Mouse (Mus musculus) hindbrain, embryonic 15.5 days (tissue): ENCODE measurements around the gene Ogfod2. TPM values are rescaled to one million over a fixed set of nuclear protein-coding genes. Genes with fewer than 3 reads are reported as not detected.

ENCODE experiments used
- ATAC-seq: fragments of 200-750 bp; cut with Nextera tagmentation; 2 replicates; pipeline ENCODE4 v1.8.0; 2017; ENCODE audit warnings: low read depth, moderate number of reproducible peaks, moderate TSS enrichment; ENCODE audit not compliant: low FRiP score
- H3K27ac ChIP-seq: fragments of 300-500 bp; sonication (generic); replicated peaks from 2 replicates; pipeline ENCODE4 v1.5.1; 2015; ENCODE audit warnings: mild to moderate bottlenecking, inconsistent platforms
- H3K27me3 ChIP-seq: fragments of 300-500 bp; sonication (generic); 2 replicates; pipeline ENCODE4 v1.6.1; 2015; ENCODE audit warnings: control low read depth, inconsistent platforms
- H3K36me3 ChIP-seq: fragments of 300-500 bp; sonication (generic); 2 replicates; pipeline ENCODE4 v1.6.1; 2015; ENCODE audit warnings: control low read depth, inconsistent platforms
- H3K4me1 ChIP-seq: fragments of 300-500 bp; sonication (generic); replicated peaks from 2 replicates; pipeline ENCODE4 v1.6.1; 2015; ENCODE audit warnings: control low read depth, inconsistent platforms
- H3K4me2 ChIP-seq: fragments of 300-500 bp; sonication (generic); 2 replicates; pipeline ENCODE4 v1.6.1; 2015; ENCODE audit warnings: moderate library complexity, mild to moderate bottlenecking, inconsistent platforms
- H3K4me3 ChIP-seq: fragments of 300-500 bp; sonication (generic); 2 replicates; pipeline ENCODE4 v1.5.1; 2015; ENCODE audit warnings: mild to moderate bottlenecking, inconsistent platforms
- H3K9ac ChIP-seq: fragments of 300-500 bp; sonication (generic); 2 replicates; pipeline ENCODE4 v1.6.1; 2015; ENCODE audit warnings: inconsistent platforms
- H3K9me3 ChIP-seq: fragments of 300-500 bp; sonication (generic); 2 replicates; pipeline ENCODE4 v1.6.1; 2016; ENCODE audit warnings: control low read depth, inconsistent platforms
- WGBS: fragments of 180-500 bp; shearing (Covaris S2); methylation state at CpG from one replicate; pipeline ENCODE4 v1.1.7; 2015; 5-methylcytosine and 5-hydroxymethylcytosine counted together
- polyA plus RNA-seq: library from polyadenylated mRNA; unstranded; fragments of >200 nt; fragmentation: Nextera tagmentation; extraction: Ambion mirVana; gene quantifications from 2 replicates; pipeline ENCODE4 v1.2.1, GENCODE M21; 2015

Ogfod2 gene
- polyA plus RNA-seq, 1 experiment from 2014 or later: 37.5 TPM

DNA sequence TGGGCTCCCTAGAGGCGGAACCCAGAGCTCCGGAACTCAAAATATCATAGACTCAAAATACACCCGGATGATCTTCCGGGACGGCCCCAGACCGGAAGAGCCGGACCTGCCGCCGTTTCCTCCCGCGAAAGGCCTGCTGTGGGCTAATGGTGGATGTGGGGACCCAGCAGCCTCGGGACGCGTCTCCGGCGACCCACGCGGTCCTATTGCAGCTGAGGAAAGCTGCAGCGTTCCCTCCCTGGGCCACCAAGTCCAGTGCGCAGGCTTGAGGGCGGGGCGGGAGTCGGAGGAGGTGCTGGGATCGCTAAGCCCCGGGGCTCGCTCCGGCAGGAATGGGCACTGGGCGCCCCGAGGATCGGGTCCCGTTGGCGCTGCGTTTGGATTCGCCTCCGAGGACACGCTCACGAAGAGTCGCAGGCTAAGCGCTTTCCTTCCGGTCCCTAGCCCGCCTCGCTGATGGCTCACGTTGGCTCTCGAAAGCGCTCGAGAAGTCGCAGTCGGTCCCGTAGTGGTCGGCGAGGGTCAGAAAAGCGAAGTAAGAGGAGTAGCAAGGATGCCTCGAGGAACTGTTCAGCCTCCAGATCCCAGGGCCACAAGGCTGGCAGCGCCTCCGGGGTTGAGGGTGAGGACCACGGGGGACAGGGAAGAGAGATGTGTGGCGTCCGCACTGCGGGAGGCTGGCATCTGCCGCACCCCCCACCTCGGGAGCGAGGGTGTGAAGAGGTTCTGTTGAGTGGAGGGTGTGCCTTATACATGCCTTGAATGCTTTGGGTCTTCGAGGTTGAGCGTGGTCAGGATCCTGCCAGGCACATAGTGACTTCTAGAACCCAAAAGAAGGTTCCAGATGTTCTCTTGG lies 4.1 kb downstream of the Ogfod2 start, which contains the start of gene Arl6ip4:
Gene Arl6ip4 (plus strand): TSS at position 100 of the 856 bp plus-strand sequence.
- Histone ChIP-seq H3K4me3 (peak within 1 kb of the TSS; percentile 91), H3K9me3 (no peaks in the 10 kb centered on the region), H3K4me2 (peak within 1 kb of the TSS; percentile 98), H3K27ac (peak within 1 kb of the TSS; percentile 86), H3K36me3 (peaks cover 25% of the 10 kb centered on the region), H3K27me3 (no peaks in the 10 kb centered on the region), H3K4me1 (peaks cover 46% of the 10 kb centered on the region), H3K9ac (peak within 1 kb of the TSS; percentile 91)
- ATAC-seq: peak; percentile 15
- WGBS: 1% methylated on average over 64 of the region's 64 CpGs

GRCm38 (mm10) chr5:124119204-124119603 lies 7.1 kb downstream of the Ogfod2 start:
- Histone ChIP-seq H3K4me3 (no peak overlapping the region), H3K4me2 (no peak overlapping the region), H3K27me3 (no peaks in the 10 kb centered on the region), H3K4me1 (peaks cover 28% of the 10 kb centered on the region), H3K36me3 (peaks cover 44% of the 10 kb centered on the region), H3K9me3 (no peaks in the 10 kb centered on the region), H3K9ac (no peak overlapping the region), H3K27ac (no peak overlapping the region)
- WGBS: 80% methylated on average over 5 of the region's 5 CpGs
- no peak for ATAC-seq

GRCm38 (mm10) chr5:124122357-124122756 lies 10.3 kb downstream of the Ogfod2 start:
- Histone ChIP-seq H3K27me3 (no peaks in the 10 kb centered on the region), H3K4me2 (no peak overlapping the region), H3K36me3 (peaks cover 49% of the 10 kb centered on the region), H3K4me1 (peaks cover 10% of the 10 kb centered on the region), H3K9ac (no peak overlapping the region), H3K27ac (no peak overlapping the region), H3K4me3 (no peak overlapping the region), H3K9me3 (no peaks in the 10 kb centered on the region)
- WGBS: 91% methylated on average over 18 of the region's 18 CpGs
- no peak for ATAC-seq

- H3K36me3 ChIP-seq: peaks cover 52% of the 10 kb centered on the region
- no peaks in the 10 kb centered on the region for H3K4me1 ChIP-seq
- H3K4me2 ChIP-seq: no peak overlapping the region
- ATAC-seq: no peak
- H3K9ac ChIP-seq: no peak overlapping the region
- WGBS: 93% methylated on average over 11 of the region's 11 CpGs
- H3K9me3 ChIP-seq: no peaks in the 10 kb centered on the region
- no peaks in the 10 kb centered on the region for H3K27me3 ChIP-seq
- no peak overlapping the region for H3K4me3 ChIP-seq
- no peak overlapping the region for H3K27ac ChIP-seq
These were observed 13.0 kb downstream of the Ogfod2 start for GRCm38 (mm10) chr5:124125093-124125492.

DNA sequence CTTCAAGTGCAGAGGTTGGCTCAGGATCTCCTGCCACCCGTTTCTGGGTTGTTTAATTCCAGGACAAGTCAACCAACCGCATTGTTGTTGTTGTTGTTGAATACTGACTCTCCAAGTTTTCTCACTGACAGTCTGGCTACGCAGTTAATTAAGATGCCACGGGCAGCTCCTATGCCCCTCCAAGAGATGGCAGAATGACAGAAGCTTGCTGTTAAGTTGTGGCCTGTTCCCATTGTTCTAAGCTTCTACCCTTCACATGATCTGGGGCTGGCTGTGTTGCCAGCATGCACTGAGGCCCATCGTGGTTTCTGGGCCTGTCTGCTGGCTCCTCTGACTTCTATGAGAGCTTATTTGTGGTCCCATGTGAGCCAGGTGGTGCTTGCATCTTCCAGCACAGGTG lies 22.2 kb downstream of the Ogfod2 start:
- Histone ChIP-seq H3K4me1 (peaks cover 10% of the 10 kb centered on the region; the same call in 1 of the 2 replicates), H3K9ac (no peak overlapping the region), H3K36me3 (peaks cover 26% of the 10 kb centered on the region; the same call in 1 of the 2 replicates), H3K4me3 (no peak overlapping the region), H3K27ac (no peak overlapping the region), H3K27me3 (no peaks in the 10 kb centered on the region), H3K9me3 (no peaks in the 10 kb centered on the region), H3K4me2 (no peak overlapping the region)
- 78% methylated on average over 5 of the region's 5 CpGs for WGBS
- ATAC-seq: no peak

GRCm38 (mm10) chr5:124138066-124138465 lies 26.0 kb downstream of the Ogfod2 start:
- Histone ChIP-seq H3K27ac (no peak overlapping the region), H3K4me1 (peaks cover 10% of the 10 kb centered on the region; the same call in 1 of the 2 replicates), H3K36me3 (peaks cover 35% of the 10 kb centered on the region), H3K27me3 (no peaks in the 10 kb centered on the region), H3K4me2 (no peak overlapping the region), H3K9ac (no peak overlapping the region), H3K9me3 (no peaks in the 10 kb centered on the region), H3K4me3 (no peak overlapping the region)
- 0 out of 2 replicates have a peak, but pooled peaks have one; percentile 51 for ATAC-seq
- WGBS: 56% methylated on average over 7 of the region's 7 CpGs

DNA sequence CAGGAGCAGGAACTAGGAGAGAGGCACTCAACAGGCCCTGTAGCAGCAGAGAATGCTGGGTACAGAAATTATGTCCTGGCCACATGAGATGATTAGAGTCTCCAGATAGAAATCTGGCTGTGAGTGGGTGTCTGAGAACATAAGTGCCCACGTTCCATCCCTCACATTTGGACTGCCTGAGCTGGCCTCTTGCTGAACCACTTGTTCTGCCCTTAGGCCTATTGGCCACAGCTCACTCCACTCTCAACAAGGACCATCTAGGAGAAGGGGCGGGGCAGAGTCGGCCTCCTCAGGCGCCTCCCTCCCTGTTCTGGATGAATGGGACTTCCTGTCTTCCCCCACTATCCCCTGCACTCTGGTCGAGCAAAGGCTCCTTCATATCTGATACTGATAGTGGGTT lies 36.9 kb downstream of the Ogfod2 start:
- H3K4me2 ChIP-seq: no peak overlapping the region
- H3K36me3 ChIP-seq: no peaks in the 10 kb centered on the region

DNA sequence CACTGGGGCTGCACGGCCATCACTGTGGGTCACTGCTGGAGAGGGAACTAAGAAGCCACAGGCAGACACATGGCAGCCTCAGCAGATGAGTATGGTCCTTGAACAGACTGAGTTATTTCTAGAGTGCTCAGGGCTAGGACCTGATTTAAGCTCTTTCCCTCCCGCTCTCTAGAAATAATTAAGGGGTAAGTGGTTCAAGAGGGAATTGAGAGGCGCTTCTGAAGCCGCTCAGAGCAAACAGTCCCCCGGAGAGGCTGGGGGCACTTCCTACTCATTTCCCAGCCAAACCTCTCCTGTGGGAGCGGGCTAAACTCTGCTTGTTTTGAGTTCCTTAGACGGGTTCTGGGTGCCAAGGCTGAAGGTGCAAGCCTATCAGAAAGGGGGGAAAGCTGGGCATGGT lies 38.8 kb downstream of the Ogfod2 start:
- H3K4me1 ChIP-seq: no peaks in the 10 kb centered on the region
- no peak for ATAC-seq
- H3K9me3 ChIP-seq: no peaks in the 10 kb centered on the region
- H3K9ac ChIP-seq: no peak overlapping the region
- 88% methylated on average over 7 of the region's 7 CpGs for WGBS
- H3K4me2 ChIP-seq: no peak overlapping the region
- H3K27me3 ChIP-seq: no peaks in the 10 kb centered on the region
- H3K4me3 ChIP-seq: no peak overlapping the region
- H3K36me3 ChIP-seq: no peaks in the 10 kb centered on the region
- H3K27ac ChIP-seq: no peak overlapping the region

More for the DNA sequence above, 36.9 kb downstream of the Ogfod2 start:
- Histone ChIP-seq H3K9ac (no peak overlapping the region), H3K9me3 (no peaks in the 10 kb centered on the region), H3K4me1 (no peaks in the 10 kb centered on the region), H3K27ac (no peak overlapping the region), H3K4me3 (no peak overlapping the region), H3K27me3 (no peaks in the 10 kb centered on the region)
- no peak for ATAC-seq
- 78% methylated on average over 5 of the region's 5 CpGs for WGBS

- Histone ChIP-seq H3K27ac (no peak overlapping the region), H3K4me2 (no peak overlapping the region), H3K36me3 (no peaks in the 10 kb centered on the region), H3K9me3 (no peaks in the 10 kb centered on the region), H3K4me3 (no peak overlapping the region), H3K27me3 (no peaks in the 10 kb centered on the region), H3K4me1 (no peaks in the 10 kb centered on the region), H3K9ac (no peak overlapping the region)
- no peak for ATAC-seq
- 89% methylated on average over 4 of the region's 4 CpGs for WGBS
These were observed 40.6 kb downstream of the Ogfod2 start for GRCm38 (mm10) chr5:124152734-124153133.

GRCm38 (mm10) chr5:124155943-124156342 lies 43.8 kb downstream of the Ogfod2 start:
- Histone ChIP-seq H3K36me3 (no peaks in the 10 kb centered on the region), H3K27ac (no peak overlapping the region), H3K9me3 (no peaks in the 10 kb centered on the region), H3K9ac (no peak overlapping the region), H3K4me3 (no peak overlapping the region), H3K4me2 (no peak overlapping the region), H3K27me3 (no peaks in the 10 kb centered on the region), H3K4me1 (no peaks in the 10 kb centered on the region)
- 78% methylated on average over 5 of the region's 5 CpGs for WGBS
- ATAC-seq: no peak

DNA sequence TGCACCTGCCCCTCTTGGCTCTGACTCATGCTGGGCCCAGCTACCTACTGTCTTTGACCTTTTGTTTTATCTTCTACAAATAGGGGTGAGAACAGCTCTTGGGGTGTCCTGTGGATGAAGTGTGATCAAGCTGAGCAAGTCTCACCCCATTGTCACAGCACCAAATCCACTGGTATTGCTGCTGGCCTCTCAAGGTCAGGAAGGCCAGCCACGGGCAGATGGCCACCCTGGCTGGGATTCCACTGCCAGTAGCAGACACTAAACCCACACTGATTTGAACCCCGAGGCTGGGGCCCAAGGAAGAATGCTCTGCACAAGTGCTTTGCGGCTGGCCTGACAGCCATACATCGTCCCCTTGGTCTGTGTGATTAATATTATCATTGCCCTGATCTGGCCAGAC lies 46.2 kb downstream of the Ogfod2 start:
- Histone ChIP-seq H3K9ac (no peak overlapping the region), H3K9me3 (no peaks in the 10 kb centered on the region), H3K27me3 (no peaks in the 10 kb centered on the region), H3K4me1 (peaks cover 15% of the 10 kb centered on the region), H3K36me3 (no peaks in the 10 kb centered on the region), H3K4me3 (no peak overlapping the region), H3K4me2 (no peak overlapping the region), H3K27ac (no peak overlapping the region)
- ATAC-seq: no peak
- 65% methylated on average over 4 of the region's 4 CpGs for whole genome bisulfite sequencing

GRCm38 (mm10) chr5:124159453-124159852 lies 47.4 kb downstream of the Ogfod2 start:
- no peak overlapping the region for H3K4me2 ChIP-seq
- no peak for ATAC-seq
- peaks cover 23% of the 10 kb centered on the region for H3K4me1 ChIP-seq
- no peak overlapping the region for H3K9ac ChIP-seq
- H3K27me3 ChIP-seq: no peaks in the 10 kb centered on the region
- no peaks in the 10 kb centered on the region for H3K9me3 ChIP-seq
- H3K36me3 ChIP-seq: no peaks in the 10 kb centered on the region
- H3K4me3 ChIP-seq: no peak overlapping the region
- 64% methylated on average over 7 of the region's 7 CpGs for WGBS
- H3K27ac ChIP-seq: no peak overlapping the region
